Mouse (Mus musculus): ENCODE measurements around the gene Runx2. TPM values are rescaled to one million over a fixed set of nuclear protein-coding genes. Genes with fewer than 3 reads are reported as not detected.

Gene Runx2
- polyA plus RNA-seq, 1 experiment from 2014 or later: 4.0 TPM

- H3K4me1 ChIP-seq (replicated peaks; ENCODE audit: insufficient read depth, low read length): no peaks in the 10 kb centered on the region
- no peaks in the 10 kb centered on the region for H3K36me3 ChIP-seq (ENCODE audit: insufficient read depth, low read length)
- 83% methylated on average over 1 of the region's 1 CpGs for WGBS
- ATAC-seq (replicated peaks; ENCODE audit: low FRiP score, low read depth): no peak
- no peaks in the 10 kb centered on the region for H3K9me3 ChIP-seq (replicated peaks; ENCODE audit: low read length)
- DNase-seq (ENCODE audit: low spot score): no peak
- no peak overlapping the region for H3K4me3 ChIP-seq (replicated peaks; ENCODE audit: low read depth, low read length)
- H3K27me3 ChIP-seq (ENCODE audit: insufficient read depth, low read length): no peaks in the 10 kb centered on the region
- no peak for TF ChIP-seq CTCF (IDR thresholded peaks at IDR 0.05; ENCODE audit: low read depth)
- H3K4me2 ChIP-seq (ENCODE audit: low read length): no peak overlapping the region
- H3K27ac ChIP-seq: no peak overlapping the region
- H3K9ac ChIP-seq (ENCODE audit: low read depth, low read length): no peak overlapping the region
Measured at GRCm38 (mm10) chr17:44700326-44700725, 114.3 kb downstream of the Runx2 start.

DNA sequence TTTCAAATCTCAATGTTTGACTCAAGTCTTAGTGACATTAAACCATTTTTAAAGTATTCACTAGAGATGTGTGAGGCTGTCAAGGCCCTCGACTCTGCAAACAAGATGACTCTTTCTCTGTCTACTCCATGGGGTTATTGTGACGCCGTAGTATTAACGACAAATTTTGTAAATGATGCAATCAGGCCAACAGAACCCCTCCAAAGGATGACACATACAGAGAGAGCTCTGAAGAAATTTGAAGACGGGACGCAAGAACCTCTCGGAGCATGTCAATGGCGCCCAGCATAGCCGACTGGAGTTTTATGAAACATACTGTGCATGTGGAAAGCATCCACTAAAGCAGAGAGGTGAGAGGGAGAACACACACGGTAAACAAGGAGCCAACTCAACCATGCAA is 117.5 kb downstream of the Runx2 start:
- ATAC-seq (replicated peaks; ENCODE audit: low FRiP score, low read depth) (no peak), DNase-seq (ENCODE audit: low spot score) (no peak)
- H3K4me3 ChIP-seq (replicated peaks; ENCODE audit: low read depth, low read length): no peak overlapping the region
- no peak for TF ChIP-seq CTCF (IDR thresholded peaks at IDR 0.05; ENCODE audit: low read depth)
- no peak overlapping the region for H3K9ac ChIP-seq (ENCODE audit: low read depth, low read length)
- H3K36me3 ChIP-seq (ENCODE audit: insufficient read depth, low read length): no peaks in the 10 kb centered on the region
- H3K27ac ChIP-seq: no peak overlapping the region
- 82% methylated on average over 10 of the region's 10 CpGs for WGBS
- no peaks in the 10 kb centered on the region for H3K27me3 ChIP-seq (ENCODE audit: insufficient read depth, low read length)
- H3K4me1 ChIP-seq (replicated peaks; ENCODE audit: insufficient read depth, low read length): no peaks in the 10 kb centered on the region
- H3K9me3 ChIP-seq (replicated peaks; ENCODE audit: low read length): no peaks in the 10 kb centered on the region
- no peak overlapping the region for H3K4me2 ChIP-seq (ENCODE audit: low read length)

- 76% methylated on average over 6 of the region's 7 CpGs for WGBS
- Histone ChIP-seq H3K27ac (no peak overlapping the region), H3K36me3 (ENCODE audit: insufficient read depth, low read length) (no peaks in the 10 kb centered on the region), H3K4me1 (replicated peaks; ENCODE audit: insufficient read depth, low read length) (no peaks in the 10 kb centered on the region), H3K9me3 (replicated peaks; ENCODE audit: low read length) (no peaks in the 10 kb centered on the region), H3K27me3 (ENCODE audit: insufficient read depth, low read length) (no peaks in the 10 kb centered on the region), H3K9ac (ENCODE audit: low read depth, low read length) (no peak overlapping the region), H3K4me3 (replicated peaks; ENCODE audit: low read depth, low read length) (no peak overlapping the region), H3K4me2 (ENCODE audit: low read length) (no peak overlapping the region)
- no peak for TF ChIP-seq CTCF (IDR thresholded peaks at IDR 0.05; ENCODE audit: low read depth)
- DNase-seq (ENCODE audit: low spot score) (no peak), ATAC-seq (replicated peaks; ENCODE audit: low FRiP score, low read depth) (no peak)
Measured at GRCm38 (mm10) chr17:44693552-44693951, 121.0 kb downstream of the Runx2 start.

DNA sequence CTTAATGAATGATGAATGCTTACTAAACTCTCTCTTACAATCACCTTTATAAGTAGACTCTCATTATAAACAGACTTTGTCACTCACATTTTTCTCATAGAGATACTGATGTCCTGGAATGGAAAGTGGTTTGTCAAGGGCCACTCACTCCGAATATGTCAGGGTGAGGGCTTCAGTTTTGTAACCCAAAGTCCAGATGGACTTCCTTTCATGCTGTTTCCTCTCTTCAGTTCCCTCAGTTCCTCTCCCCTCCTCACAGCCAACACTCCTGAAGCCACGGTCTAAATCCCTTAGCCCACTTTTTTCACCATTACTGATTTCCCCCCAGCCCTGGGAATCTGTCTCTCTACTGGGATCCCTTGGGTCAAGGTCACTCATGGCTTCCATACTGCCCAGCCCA is 123.1 kb downstream of the Runx2 start:
- H3K27me3 ChIP-seq (ENCODE audit: insufficient read depth, low read length): no peaks in the 10 kb centered on the region
- H3K27ac ChIP-seq: no peak overlapping the region
- no peak overlapping the region for H3K4me2 ChIP-seq (ENCODE audit: low read length)
- H3K4me1 ChIP-seq (replicated peaks; ENCODE audit: insufficient read depth, low read length): no peaks in the 10 kb centered on the region
- 80% methylated on average over 2 of the region's 2 CpGs for WGBS
- TF ChIP-seq CTCF (IDR thresholded peaks at IDR 0.05; ENCODE audit: low read depth): no peak
- DNase-seq (ENCODE audit: low spot score): no peak
- H3K36me3 ChIP-seq (ENCODE audit: insufficient read depth, low read length): no peaks in the 10 kb centered on the region
- ATAC-seq (replicated peaks; ENCODE audit: low FRiP score, low read depth): no peak
- H3K9ac ChIP-seq (ENCODE audit: low read depth, low read length): no peak overlapping the region
- H3K4me3 ChIP-seq (replicated peaks; ENCODE audit: low read depth, low read length): no peak overlapping the region
- H3K9me3 ChIP-seq (replicated peaks; ENCODE audit: low read length): no peaks in the 10 kb centered on the region

- Histone ChIP-seq H3K4me2 (ENCODE audit: low read length) (no peak overlapping the region), H3K9ac (ENCODE audit: low read depth, low read length) (no peak overlapping the region), H3K36me3 (ENCODE audit: insufficient read depth, low read length) (no peaks in the 10 kb centered on the region), H3K9me3 (replicated peaks; ENCODE audit: low read length) (no peaks in the 10 kb centered on the region), H3K4me3 (replicated peaks; ENCODE audit: low read depth, low read length) (no peak overlapping the region), H3K4me1 (replicated peaks; ENCODE audit: insufficient read depth, low read length) (no peaks in the 10 kb centered on the region), H3K27ac (no peak overlapping the region), H3K27me3 (ENCODE audit: insufficient read depth, low read length) (no peaks in the 10 kb centered on the region)
- DNase-seq (ENCODE audit: low spot score) (no peak), ATAC-seq (replicated peaks; ENCODE audit: low FRiP score, low read depth) (no peak)
- 88% methylated on average over 5 of the region's 5 CpGs for WGBS
- TF ChIP-seq CTCF (IDR thresholded peaks at IDR 0.05; ENCODE audit: low read depth): no peak
Measured at GRCm38 (mm10) chr17:44690410-44691035, 124.1 kb downstream of the Runx2 start.

DNA sequence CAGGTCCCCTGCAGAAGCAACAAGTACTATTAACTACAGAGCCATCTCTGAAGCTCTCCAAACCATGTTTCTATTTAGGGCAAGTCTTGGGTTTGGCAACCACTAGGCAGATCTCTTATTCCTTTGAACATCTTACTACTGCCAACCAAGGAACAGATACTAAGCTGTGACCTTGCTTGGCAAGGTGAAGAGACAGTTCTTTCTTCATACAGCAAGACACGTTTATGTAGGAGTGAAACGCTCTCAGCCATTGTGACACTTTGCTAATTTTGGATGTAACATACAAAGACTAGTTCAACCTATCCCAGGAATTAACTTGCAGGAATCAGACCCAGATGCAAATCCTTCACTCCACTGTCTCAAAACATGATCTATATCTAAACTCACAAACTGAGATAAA is 126.3 kb downstream of the Runx2 start:
- DNase-seq (ENCODE audit: low spot score) (no peak), ATAC-seq (replicated peaks; ENCODE audit: low FRiP score, low read depth) (no peak)
- Histone ChIP-seq H3K9ac (ENCODE audit: low read depth, low read length) (no peak overlapping the region), H3K27ac (no peak overlapping the region), H3K4me2 (ENCODE audit: low read length) (no peak overlapping the region), H3K36me3 (ENCODE audit: insufficient read depth, low read length) (no peaks in the 10 kb centered on the region), H3K27me3 (ENCODE audit: insufficient read depth, low read length) (no peaks in the 10 kb centered on the region), H3K4me3 (replicated peaks; ENCODE audit: low read depth, low read length) (no peak overlapping the region), H3K4me1 (replicated peaks; ENCODE audit: insufficient read depth, low read length) (no peaks in the 10 kb centered on the region), H3K9me3 (replicated peaks; ENCODE audit: low read length) (no peaks in the 10 kb centered on the region)
- 82% methylated on average over 2 of the region's 2 CpGs for WGBS
- no peak for TF ChIP-seq CTCF (IDR thresholded peaks at IDR 0.05; ENCODE audit: low read depth)

DNA sequence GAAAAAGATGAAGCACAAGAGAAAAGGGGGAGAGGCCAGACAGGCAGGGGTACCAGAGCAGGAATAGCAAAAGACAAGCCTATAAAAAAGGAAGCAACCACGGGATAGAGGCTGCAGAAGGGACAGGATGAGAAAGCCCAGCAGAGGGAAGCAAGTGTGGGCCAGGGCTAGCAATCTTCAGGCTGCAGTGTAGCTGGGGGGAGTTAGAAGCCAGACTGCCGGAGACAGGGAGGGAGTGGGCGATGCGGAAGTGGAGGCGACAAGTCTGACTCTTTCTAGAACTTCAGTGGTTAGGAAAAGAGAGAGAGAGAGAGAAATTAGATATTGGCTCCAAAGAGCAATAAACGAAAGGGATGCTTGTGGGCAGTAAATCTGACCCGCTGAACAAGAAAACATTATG is 129.1 kb downstream of the Runx2 start:
- DNase-seq (ENCODE audit: low spot score) (peak; percentile 75), ATAC-seq (replicated peaks; ENCODE audit: low FRiP score, low read depth) (no peak)
- 12% methylated on average over 7 of the region's 7 CpGs for WGBS
- Histone ChIP-seq H3K4me1 (replicated peaks; ENCODE audit: insufficient read depth, low read length) (no peaks in the 10 kb centered on the region), H3K4me3 (replicated peaks; ENCODE audit: low read depth, low read length) (no peak overlapping the region), H3K27ac (no peak overlapping the region), H3K9ac (ENCODE audit: low read depth, low read length) (no peak overlapping the region), H3K27me3 (ENCODE audit: insufficient read depth, low read length) (no peaks in the 10 kb centered on the region), H3K4me2 (ENCODE audit: low read length) (peak overlapping the region; percentile 17; the same call in 1 of the 2 replicates), H3K9me3 (replicated peaks; ENCODE audit: low read length) (no peaks in the 10 kb centered on the region), H3K36me3 (ENCODE audit: insufficient read depth, low read length) (no peaks in the 10 kb centered on the region)
- peak; percentile 16; the same call in 1 of the 2 replicates for TF ChIP-seq CTCF (IDR thresholded peaks at IDR 0.05; ENCODE audit: low read depth)

All from kidney, postnatal 0 days (tissue).